Mouse (Mus musculus) brain, embryonic 14.5 days (tissue): Measurements from ENCODE around the gene Dock9.

Experiments
- CTCF ChIP-seq: fragments of 200-500 bp; IDR thresholded peaks from 2 replicates; pipeline ENCODE4 v1.5.1; 2012; ENCODE audit warnings: inconsistent platforms, mild to moderate bottlenecking, moderate library complexity, borderline replicate concordance; ENCODE audit not compliant: insufficient read depth, insufficient read length; ENCODE audit errors: extremely low read depth
- POLR2A ChIP-seq: fragments of 200-500 bp; IDR thresholded peaks from 2 replicates; pipeline ENCODE4 v1.6.1; 2012; ENCODE audit warnings: mild to moderate bottlenecking, inconsistent platforms, borderline replicate concordance; ENCODE audit not compliant: poor library complexity, insufficient read depth, insufficient read length, severe bottlenecking; ENCODE audit errors: extremely low read depth

DNA sequence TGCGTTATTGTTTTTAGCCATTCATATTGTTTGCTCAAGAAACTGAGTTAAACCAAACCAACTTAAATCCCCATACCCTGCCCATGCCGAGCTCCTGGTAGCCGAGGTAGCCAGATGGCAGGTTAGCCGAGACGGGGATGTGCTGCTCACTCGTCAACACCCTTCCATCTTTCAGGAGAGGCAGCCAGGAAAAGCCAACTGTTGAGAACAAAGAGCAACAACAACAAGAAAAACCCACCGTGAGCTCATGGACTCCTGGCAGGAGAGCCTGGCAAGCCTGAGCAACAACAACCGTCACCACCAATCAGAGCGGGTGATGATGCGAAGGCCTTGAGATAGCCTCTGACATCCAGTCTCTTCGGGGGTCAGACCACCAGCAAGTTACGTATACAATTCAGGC is 170.9 kb downstream of the Dock9 start:
- TF ChIP-seq CTCF (no peak), POLR2A (no peak)
